Mouse (Mus musculus) embryonic facial prominence, embryonic 12.5 days (tissue): ENCODE results near the gene Ick. TPM values are rescaled to one million over a fixed set of nuclear protein-coding genes. Genes with fewer than 3 reads are reported as not detected.

Experiments used
- ATAC-seq: fragments of 200-750 bp; cut with Nextera tagmentation; 2 replicates; pipeline ENCODE4 v1.8.0; 2017; ENCODE audit not compliant: insufficient number of reproducible peaks, insufficient read depth, low FRiP score, low TSS enrichment
- H3K27ac ChIP-seq: fragments of 300-500 bp; sonication (generic); 2 replicates; pipeline ENCODE4 v1.5.1; 2016; ENCODE audit warnings: mild to moderate bottlenecking
- H3K27me3 ChIP-seq: fragments of 300-500 bp; sonication (generic); 2 replicates; pipeline ENCODE4 v1.6.1; 2016; ENCODE audit warnings: mild to moderate bottlenecking, moderate library complexity
- H3K36me3 ChIP-seq: fragments of 300-500 bp; sonication (generic); 2 replicates; pipeline ENCODE4 v1.6.1; 2016; ENCODE audit warnings: mild to moderate bottlenecking
- H3K4me1 ChIP-seq: fragments of 300-500 bp; sonication (generic); 2 replicates; pipeline ENCODE4 v1.6.1; 2016
- H3K4me2 ChIP-seq: fragments of 300-500 bp; sonication (generic); replicated peaks from 2 replicates; pipeline ENCODE4 v1.6.1; 2016; ENCODE audit warnings: mild to moderate bottlenecking, moderate library complexity
- H3K4me3 ChIP-seq: fragments of 300-500 bp; sonication (generic); 2 replicates; pipeline ENCODE4 v1.5.1; 2016; ENCODE audit warnings: mild to moderate bottlenecking
- H3K9ac ChIP-seq: fragments of 300-500 bp; sonication (generic); 2 replicates; pipeline ENCODE4 v1.6.1; 2016; ENCODE audit warnings: mild to moderate bottlenecking, moderate library complexity
- H3K9me3 ChIP-seq: fragments of 300-500 bp; sonication (generic); 2 replicates; pipeline ENCODE4 v1.6.1; 2016; ENCODE audit warnings: mild to moderate bottlenecking, moderate library complexity
- whole genome bisulfite sequencing: fragments of 180-500 bp; shearing (Covaris S2); methylation state at CpG from one replicate; pipeline ENCODE4 v1.1.7; 2016; 5-methylcytosine and 5-hydroxymethylcytosine counted together
- polyA plus RNA-seq: library from polyadenylated mRNA; unstranded; fragments of >200 nt; fragmentation: Nextera tagmentation; extraction: Ambion mirVana; gene quantifications from 2 replicates; pipeline ENCODE4 v1.2.1, GENCODE M21; 2016

The Ick gene
- polyA plus RNA-seq, 1 experiment from 2014 or later, result 33.1 TPM

DNA sequence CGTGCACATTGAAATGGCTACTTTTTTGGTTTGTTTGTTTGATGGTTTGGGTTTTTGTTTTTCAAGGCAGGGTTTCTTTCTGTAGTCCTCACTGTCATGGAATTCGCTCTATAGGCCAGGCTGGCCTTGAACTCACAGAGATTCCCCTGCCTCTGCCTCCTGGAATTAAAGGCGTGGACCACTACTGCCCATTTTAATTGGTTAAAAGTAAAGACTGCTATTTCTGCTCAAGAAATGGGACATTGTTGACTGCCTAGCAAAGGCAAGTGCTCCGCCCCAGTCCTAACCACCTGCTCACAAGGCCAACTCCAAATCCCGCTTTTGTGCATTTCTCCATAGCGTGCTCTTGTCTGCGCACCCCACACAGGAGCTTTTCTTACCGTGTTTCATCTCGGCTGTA lies 88.8 kb downstream of the Ick start:
- Histone ChIP-seq H3K27me3 (no peaks in the 10 kb centered on the region), H3K27ac (no peak overlapping the region), H3K36me3 (0 out of 2 replicates have a peak, but pooled peaks cover 10% of the 10 kb centered on the region), H3K4me3 (no peak overlapping the region), H3K4me2 (no peak overlapping the region), H3K4me1 (peaks cover 7% of the 10 kb centered on the region; the same call in 1 of the 2 replicates), H3K9me3 (no peaks in the 10 kb centered on the region), H3K9ac (no peak overlapping the region)
- no peak for ATAC-seq
- 95% methylated on average over 9 of the region's 9 CpGs for WGBS

DNA sequence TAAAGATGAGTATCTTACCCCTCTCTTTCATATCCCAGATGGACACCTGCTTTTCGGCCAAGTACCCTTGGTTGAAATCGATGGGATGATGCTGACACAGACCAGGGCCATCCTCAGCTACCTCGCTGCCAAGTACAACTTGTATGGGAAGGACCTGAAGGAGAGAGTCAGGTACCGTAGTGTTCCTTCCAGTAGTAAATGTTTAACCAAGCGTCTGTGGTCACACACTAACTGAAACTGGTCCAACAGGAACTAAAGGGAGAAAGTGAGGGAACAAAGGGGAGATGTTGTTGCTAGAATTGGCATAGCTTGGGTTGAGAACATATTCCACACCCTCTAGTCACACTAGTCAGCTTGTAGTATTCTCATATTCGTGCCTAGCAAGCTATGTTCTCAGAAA lies 95.2 kb downstream of the Ick start:
- Histone ChIP-seq H3K4me2 (no peak overlapping the region), H3K27me3 (no peaks in the 10 kb centered on the region), H3K36me3 (peaks cover 28% of the 10 kb centered on the region), H3K4me3 (no peak overlapping the region), H3K4me1 (no peaks in the 10 kb centered on the region), H3K9me3 (no peaks in the 10 kb centered on the region), H3K27ac (no peak overlapping the region), H3K9ac (no peak overlapping the region)
- WGBS, result 85% methylated on average over 6 of the region's 6 CpGs
- ATAC-seq, result no peak

DNA sequence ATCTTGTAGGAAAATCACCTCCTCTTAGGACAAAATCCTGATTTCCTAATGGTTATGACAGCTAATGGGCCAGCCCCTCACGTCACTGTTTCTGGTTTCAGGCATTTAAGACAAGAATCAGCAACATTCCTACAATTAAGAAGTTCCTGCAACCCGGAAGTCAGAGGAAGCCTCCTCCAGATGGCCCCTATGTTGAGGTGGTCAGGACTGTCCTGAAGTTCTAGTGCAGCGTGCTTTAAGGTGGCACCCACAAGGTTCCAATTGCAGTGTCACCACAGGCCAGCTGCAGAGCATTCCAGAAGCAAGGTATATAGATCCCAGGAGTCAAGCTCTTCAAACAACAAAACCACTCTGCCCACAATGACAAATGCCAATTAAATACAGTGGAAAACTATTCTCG lies 100.0 kb downstream of the Ick start:
- Histone ChIP-seq H3K9ac (no peak overlapping the region), H3K4me1 (no peaks in the 10 kb centered on the region), H3K36me3 (peaks cover 35% of the 10 kb centered on the region), H3K4me3 (no peak overlapping the region), H3K27ac (no peak overlapping the region), H3K4me2 (no peak overlapping the region), H3K9me3 (no peaks in the 10 kb centered on the region), H3K27me3 (no peaks in the 10 kb centered on the region)
- ATAC-seq, result no peak
- WGBS, result 33% methylated on average over 4 of the region's 4 CpGs

DNA sequence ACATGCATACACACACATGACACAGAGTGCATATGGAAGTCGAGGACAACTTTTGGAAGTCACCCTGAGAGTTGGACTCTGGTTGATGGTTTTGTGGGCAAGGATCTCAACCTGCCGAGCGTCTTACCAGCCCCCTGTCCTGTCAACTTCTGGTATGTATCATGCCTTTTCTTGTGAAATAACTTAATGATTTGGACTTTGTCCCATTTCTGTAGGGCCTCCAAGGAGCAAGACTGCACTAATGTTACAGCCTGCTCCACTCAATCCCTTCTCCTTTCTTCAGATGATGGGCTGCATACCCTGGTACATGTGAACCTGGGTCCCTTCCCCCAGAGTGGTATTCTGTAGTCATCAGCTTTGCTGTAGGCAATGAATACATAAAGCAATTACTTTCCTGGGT lies 101.1 kb downstream of the Ick start:
- H3K4me1 ChIP-seq, result no peaks in the 10 kb centered on the region
- H3K9ac ChIP-seq, result no peak overlapping the region
- no peak overlapping the region for H3K4me3 ChIP-seq
- WGBS, result 92% methylated on average over 3 of the region's 3 CpGs
- H3K27me3 ChIP-seq, result no peaks in the 10 kb centered on the region
- H3K9me3 ChIP-seq, result no peaks in the 10 kb centered on the region
- H3K4me2 ChIP-seq, result no peak overlapping the region
- peaks cover 35% of the 10 kb centered on the region for H3K36me3 ChIP-seq
- H3K27ac ChIP-seq, result no peak overlapping the region
- no peak for ATAC-seq

DNA sequence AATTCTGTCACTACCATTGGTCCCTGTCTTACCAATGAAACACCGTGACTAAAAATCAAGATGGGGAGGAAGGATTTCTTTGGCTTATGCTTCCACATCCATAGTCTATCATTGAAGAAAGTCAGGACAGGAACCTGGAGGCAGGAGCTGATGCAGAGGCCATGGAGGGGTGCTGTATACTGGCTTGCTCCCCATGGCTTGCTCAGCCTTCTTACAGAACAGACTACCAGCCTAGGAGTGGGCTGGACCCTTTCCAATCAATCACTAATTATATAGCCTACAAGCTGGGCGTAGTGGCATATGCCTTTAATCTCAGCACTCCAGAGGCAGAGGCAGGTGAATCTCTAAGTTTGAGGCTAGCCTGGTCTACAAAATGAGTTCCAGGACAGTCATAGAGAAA lies 101.8 kb downstream of the Ick start:
- WGBS, result 91% methylated on average over 2 of the region's 2 CpGs
- H3K9ac ChIP-seq, result no peak overlapping the region
- ATAC-seq, result no peak
- H3K4me1 ChIP-seq, result no peaks in the 10 kb centered on the region
- no peaks in the 10 kb centered on the region for H3K27me3 ChIP-seq
- no peak overlapping the region for H3K4me2 ChIP-seq
- H3K4me3 ChIP-seq, result no peak overlapping the region
- H3K27ac ChIP-seq, result no peak overlapping the region
- H3K36me3 ChIP-seq, result peaks cover 32% of the 10 kb centered on the region
- no peaks in the 10 kb centered on the region for H3K9me3 ChIP-seq

DNA sequence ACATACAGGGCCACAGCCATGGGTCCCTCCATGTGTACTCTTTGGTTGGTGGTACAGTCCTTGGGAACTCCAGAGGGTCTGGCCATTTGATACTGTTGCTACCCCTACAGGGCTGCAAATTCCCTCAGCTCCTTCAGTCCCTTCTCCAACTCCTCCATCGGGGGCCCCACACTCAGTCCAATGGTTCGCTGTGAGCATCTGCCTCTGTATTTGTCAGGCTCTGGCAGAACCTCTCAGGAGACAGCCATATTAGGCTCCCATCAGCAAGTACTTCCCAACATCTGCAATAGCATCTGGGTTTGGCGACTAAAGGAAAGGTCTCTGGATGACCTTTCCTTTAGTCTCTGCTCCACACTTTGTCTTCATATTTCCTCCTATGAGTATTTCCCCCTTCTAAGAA lies 102.5 kb downstream of the Ick start:
- Histone ChIP-seq H3K9me3 (no peaks in the 10 kb centered on the region), H3K9ac (no peak overlapping the region), H3K4me2 (no peak overlapping the region), H3K4me1 (no peaks in the 10 kb centered on the region), H3K27ac (no peak overlapping the region), H3K4me3 (no peak overlapping the region), H3K27me3 (no peaks in the 10 kb centered on the region), H3K36me3 (peaks cover 29% of the 10 kb centered on the region)
- WGBS, result 93% methylated on average over 3 of the region's 3 CpGs
- no peak for ATAC-seq

DNA sequence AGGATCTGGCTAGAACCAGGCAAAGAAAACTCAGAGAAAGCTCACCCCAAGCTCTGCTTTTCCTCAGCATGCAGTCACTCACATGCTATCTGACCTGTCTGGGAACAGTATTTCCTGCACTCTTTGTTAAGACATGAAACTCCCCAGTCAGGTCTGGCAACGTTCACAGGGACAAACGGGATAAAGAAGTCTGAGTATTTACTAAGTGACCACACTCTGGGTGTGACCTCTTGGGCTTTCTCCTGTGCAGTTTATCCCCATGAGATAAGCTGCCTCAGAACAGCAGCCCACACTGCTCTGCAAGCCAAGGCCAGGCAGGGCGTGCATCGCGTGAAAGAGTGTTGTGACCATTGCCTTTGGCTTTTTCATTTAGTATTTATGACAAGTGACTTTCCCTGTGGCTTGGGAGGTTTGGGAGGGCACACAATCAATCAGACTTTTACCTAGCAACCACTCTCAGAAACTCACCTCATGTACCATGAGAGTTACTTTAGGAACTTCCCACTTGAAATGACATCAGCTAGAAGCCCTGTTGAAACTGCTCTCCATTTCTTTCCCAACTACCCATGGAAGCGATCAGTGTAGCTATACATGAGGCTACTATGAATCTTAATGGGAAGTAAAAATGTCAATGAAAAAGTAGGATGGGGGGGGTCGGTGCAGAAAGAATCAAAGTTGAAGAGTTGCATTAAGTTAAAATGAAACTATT lies 103.5 kb downstream of the Ick start:
- H3K9me3 ChIP-seq, result no peaks in the 10 kb centered on the region
- H3K36me3 ChIP-seq, result peaks cover 28% of the 10 kb centered on the region
- H3K27ac ChIP-seq, result no peak overlapping the region
- H3K4me3 ChIP-seq, result no peak overlapping the region
- ATAC-seq, result no peak
- no peaks in the 10 kb centered on the region for H3K27me3 ChIP-seq
- H3K9ac ChIP-seq, result no peak overlapping the region
- H3K4me1 ChIP-seq, result no peaks in the 10 kb centered on the region
- no peak overlapping the region for H3K4me2 ChIP-seq
- whole genome bisulfite sequencing, result 75% methylated on average over 7 of the region's 7 CpGs

DNA sequence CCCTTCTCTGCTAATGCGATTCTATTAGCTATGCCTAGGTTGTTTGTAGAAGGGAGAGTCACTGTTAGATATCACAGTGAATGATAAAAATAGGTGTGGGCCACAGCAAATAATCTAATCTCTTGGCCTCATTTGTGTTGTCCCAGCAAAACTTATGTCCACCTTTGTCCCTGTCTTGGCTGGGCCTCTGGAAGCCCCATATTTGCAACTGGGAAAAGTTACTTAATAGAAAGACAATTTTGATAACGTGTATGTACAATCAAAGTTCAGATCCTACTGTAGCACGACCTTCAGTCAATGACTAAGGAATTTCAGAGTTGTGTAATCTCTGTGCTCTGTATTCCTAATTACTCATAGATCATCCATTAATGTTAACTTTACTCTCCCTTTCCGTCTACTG lies 108.1 kb downstream of the Ick start:
- H3K4me2 ChIP-seq, result no peak overlapping the region

More for the DNA sequence above, 108.1 kb downstream of the Ick start:
- Histone ChIP-seq H3K27me3 (no peaks in the 10 kb centered on the region), H3K36me3 (no peaks in the 10 kb centered on the region), H3K4me3 (no peak overlapping the region), H3K27ac (no peak overlapping the region), H3K9ac (no peak overlapping the region), H3K4me1 (no peaks in the 10 kb centered on the region), H3K9me3 (no peaks in the 10 kb centered on the region)
- ATAC-seq, result no peak
- WGBS, result 86% methylated on average over 4 of the region's 4 CpGs

Other genes starting within 250 kb of the Ick start
- gene Elovl5, start 191.8 kb upstream of the Ick start, polyA plus RNA-seq, result 74.7 and 76.7 TPM in 2 replicates
- gene Gcm1, start 57.3 kb upstream of the Ick start, polyA plus RNA-seq, result 0.10 and 0.18 TPM in 2 replicates
- 42.9 and 43.1 TPM in 2 replicates for gene Fbxo9, start 127 bp upstream of the Ick start, polyA plus RNA-seq
- 100.0 and 102 TPM in 2 replicates for gene Gsta4, start 73.6 kb downstream of the Ick start, polyA plus RNA-seq
- gene Gsta1, start 121.5 kb downstream of the Ick start, polyA plus RNA-seq, result not detected in 2 replicates
- 0.19 TPM in 1 of 2 replicates, not detected in the other for gene Gm3776, start 147.9 kb downstream of the Ick start, polyA plus RNA-seq
- gene Gm10639, start 180.7 kb downstream of the Ick start, polyA plus RNA-seq, result not detected in 2 replicates
- not detected in 2 replicates for gene Omt2a, start 205.6 kb downstream of the Ick start, polyA plus RNA-seq
- gene Omt2b, start 218.4 kb downstream of the Ick start, polyA plus RNA-seq, result not detected in 2 replicates
- gene Gsta2, start 246.6 kb downstream of the Ick start, polyA plus RNA-seq, result not detected in 2 replicates